ENCODE assay signal across 27 mouse cellular contexts in the genomic region with DNA sequence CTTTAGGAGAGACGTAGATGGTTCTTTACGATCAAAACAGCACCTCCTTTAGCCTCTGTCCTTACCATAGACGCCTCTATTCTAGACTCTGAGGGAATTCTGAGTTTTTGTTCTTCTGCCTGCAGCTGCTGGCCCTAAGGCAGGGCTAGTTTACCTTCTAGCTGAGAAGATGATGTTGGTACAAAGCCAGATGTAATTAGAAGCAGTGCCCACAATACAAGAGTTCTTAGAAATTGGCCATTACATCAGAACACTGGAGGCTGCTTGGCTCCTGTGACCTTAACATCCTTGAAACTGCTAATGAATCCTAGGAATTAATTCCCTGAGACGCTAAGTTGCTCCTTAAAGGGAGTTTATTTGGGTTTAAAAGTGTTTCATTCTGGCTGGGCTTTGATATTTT.
"Had no signal": no experiment of that assay in that cellular context is flagged by ENCODE, and none has a peak within 500 bp of the region (broad histone marks: within the 10 kb centered on the region; RNA-seq: fewer than 3 reads in every experiment).

No protein-coding gene starts in this region.

- H3K27ac ChIP-seq: heart, adult 2 months; heart, embryonic 10.5 days; hindbrain, embryonic 10.5 days; hindbrain, embryonic 12.5 days; hindbrain, embryonic 14.5 days; kidney, embryonic 15.5 days; kidney, postnatal 0 days; limb, embryonic 13.5 days; limb, embryonic 15.5 days; liver, embryonic 12.5 days; liver, embryonic 14.5 days had no signal

- H3K4me1 ChIP-seq: hindbrain, embryonic 12.5 days; limb, embryonic 15.5 days; liver, embryonic 12.5 days had no signal

- ATAC-seq: hindbrain, embryonic 16.5 days; inflammation-experienced regulatory T-cells, adult 6 months; liver, embryonic 12.5 days had no signal

- DNase-seq: gastrocnemius, postnatal 14 days; gastrocnemius, postnatal 36 days; heart, adult 11 months; heart, adult 2 months; heart, postnatal 10 days; heart, postnatal 4 days; kidney, adult 11 months; kidney, adult 2 months; kidney, adult 9 months; kidney, postnatal 14 days; kidney, postnatal 36 days; layer of hippocampus, adult 9-11 months; layer of hippocampus, postnatal 36 days; left cerebral cortex, postnatal 4 days had no signal

- H3K36me3 ChIP-seq: heart, embryonic 12.5 days; hindbrain, embryonic 12.5 days; kidney, embryonic 15.5 days; limb, embryonic 13.5 days; limb, embryonic 15.5 days; liver, embryonic 12.5 days had no signal

- H3K9me3 ChIP-seq: heart, embryonic 10.5 days; heart, embryonic 12.5 days; hindbrain, embryonic 10.5 days; hindbrain, embryonic 12.5 days; kidney, embryonic 15.5 days; limb, embryonic 13.5 days; limb, embryonic 15.5 days had no signal

- H3K9ac ChIP-seq: heart, embryonic 12.5 days; hindbrain, embryonic 12.5 days; hindbrain, embryonic 14.5 days; kidney, embryonic 15.5 days; limb, embryonic 13.5 days; limb, embryonic 15.5 days; liver, embryonic 12.5 days; liver, embryonic 14.5 days had no signal

- H3K4me3 ChIP-seq: heart, adult 2 months; heart, embryonic 10.5 days; heart, embryonic 12.5 days; hindbrain, embryonic 10.5 days; hindbrain, embryonic 12.5 days; kidney, embryonic 15.5 days; limb, embryonic 13.5 days; limb, embryonic 15.5 days; liver, embryonic 12.5 days had no signal

- H3K4me2 ChIP-seq: heart, embryonic 12.5 days; hindbrain, embryonic 12.5 days; hindbrain, embryonic 14.5 days; kidney, embryonic 15.5 days; limb, embryonic 13.5 days; limb, embryonic 15.5 days; liver, embryonic 12.5 days had no signal

- H3K27me3 ChIP-seq: heart, embryonic 12.5 days; hindbrain, embryonic 12.5 days; kidney, embryonic 15.5 days; limb, embryonic 13.5 days; limb, embryonic 15.5 days; liver, embryonic 12.5 days had no signal
